Mouse (Mus musculus): Measurements from ENCODE around the gene Irx4.

- no peak for TF ChIP-seq POLR2A (IDR thresholded peaks at IDR 0.05; ENCODE audit: low read depth, low read length)
- no peak for TF ChIP-seq CTCF (IDR thresholded peaks at IDR 0.05; ENCODE audit: borderline replicate concordance, insufficient read depth, low read length)
Measured at GRCm38 (mm10) chr13:73262336-73263127, 2.3 kb downstream of the Irx4 start.
